Mouse (Mus musculus): ENCODE data around the gene Cpeb3. TPM values are rescaled to one million over a fixed set of nuclear protein-coding genes. Genes with fewer than 3 reads are reported as not detected.
"Not testable (repeated sequence)": the region's sequence is repeated elsewhere in the genome, so short reads cannot be mapped to it uniquely, and the experiment has no call there.

The Cpeb3 gene
- polyA plus RNA-seq, 1 experiment from 2014 or later: 1.4 TPM

- WGBS: 5% methylated on average over 63 of the region's 63 CpGs
- Histone ChIP-seq H3K4me3 (peak overlapping the region; percentile 40), H3K9ac (peak overlapping the region; percentile 40; the same call in 1 of the 2 replicates), H3K9me3 (no peaks in the 10 kb centered on the region), H3K36me3 (no peaks in the 10 kb centered on the region), H3K27ac (no peak overlapping the region), H3K4me2 (peak overlapping the region; percentile 64), H3K4me1 (peaks cover 12% of the 10 kb centered on the region), H3K27me3 (peaks cover 44% of the 10 kb centered on the region)
- no peak; the same call in 1 of the 2 replicates for ATAC-seq (ENCODE audit: insufficient number of reproducible peaks, insufficient read depth, low FRiP score, low TSS enrichment, low read depth)
These were observed 25.4 kb upstream of the Cpeb3 start for GRCm38 (mm10) chr19:37233561-37234539.

- H3K27me3 ChIP-seq: peaks cover 41% of the 10 kb centered on the region
- ATAC-seq (ENCODE audit: insufficient number of reproducible peaks, insufficient read depth, low FRiP score, low TSS enrichment, low read depth); H3K4me3 ChIP-seq; H3K36me3 ChIP-seq; H3K9me3 ChIP-seq; H3K9ac ChIP-seq; H3K4me2 ChIP-seq; H3K27ac ChIP-seq; H3K4me1 ChIP-seq: not testable (repeated sequence)
- 80% methylated on average over 9 of the region's 9 CpGs for WGBS
These were observed 24.2 kb upstream of the Cpeb3 start for GRCm38 (mm10) chr19:37232598-37232997.

GRCm38 (mm10) chr19:37225197-37225862 is 16.9 kb upstream of the Cpeb3 start:
- no peaks in the 10 kb centered on the region for H3K9me3 ChIP-seq
- no peak overlapping the region for H3K4me3 ChIP-seq
- 80% methylated on average over 6 of the region's 6 CpGs for WGBS
- ATAC-seq (ENCODE audit: insufficient number of reproducible peaks, insufficient read depth, low FRiP score, low TSS enrichment, low read depth): no peak
- H3K4me2 ChIP-seq: no peak overlapping the region
- H3K27me3 ChIP-seq: no peaks in the 10 kb centered on the region
- no peak overlapping the region for H3K9ac ChIP-seq
- peaks cover 32% of the 10 kb centered on the region for H3K36me3 ChIP-seq
- no peaks in the 10 kb centered on the region for H3K4me1 ChIP-seq
- H3K27ac ChIP-seq: no peak overlapping the region

GRCm38 (mm10) chr19:37214711-37215110 is 6.3 kb upstream of the Cpeb3 start:
- no peaks in the 10 kb centered on the region for H3K9me3 ChIP-seq
- no peak overlapping the region for H3K4me3 ChIP-seq
- 84% methylated on average over 2 of the region's 2 CpGs for WGBS
- no peak for ATAC-seq (ENCODE audit: insufficient number of reproducible peaks, insufficient read depth, low FRiP score, low TSS enrichment, low read depth)
- no peak overlapping the region for H3K9ac ChIP-seq
- peaks cover 1% of the 10 kb centered on the region for H3K4me1 ChIP-seq
- no peaks in the 10 kb centered on the region for H3K27me3 ChIP-seq
- H3K4me2 ChIP-seq: no peak overlapping the region
- H3K27ac ChIP-seq: no peak overlapping the region
- peaks cover 68% of the 10 kb centered on the region for H3K36me3 ChIP-seq

DNA sequence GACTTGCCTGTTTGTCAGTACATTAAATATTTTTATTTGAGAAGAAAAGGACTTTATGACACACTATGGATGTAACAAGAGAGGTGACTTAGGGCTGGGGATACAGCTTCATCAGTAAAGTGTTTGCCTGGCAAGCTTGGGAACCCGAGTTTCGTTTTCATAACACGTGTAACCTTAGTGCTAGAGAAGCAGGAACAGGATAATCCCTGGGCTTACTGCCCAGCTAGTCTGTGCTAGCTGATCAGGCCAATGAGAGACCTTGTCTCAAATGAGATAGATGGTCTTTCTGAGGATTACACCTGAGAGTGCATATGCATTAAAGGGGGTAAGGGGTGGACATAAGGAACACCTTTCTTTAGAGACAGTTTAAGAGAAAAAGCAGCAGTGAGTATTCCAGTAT is 3.0 kb upstream of the Cpeb3 start:
- Histone ChIP-seq H3K4me2 (no peak overlapping the region), H3K4me1 (peaks cover 18% of the 10 kb centered on the region), H3K27ac (no peak overlapping the region), H3K36me3 (peaks cover 43% of the 10 kb centered on the region), H3K9me3 (no peaks in the 10 kb centered on the region), H3K4me3 (no peak overlapping the region), H3K27me3 (no peaks in the 10 kb centered on the region), H3K9ac (no peak overlapping the region)
- no peak for ATAC-seq (ENCODE audit: insufficient number of reproducible peaks, insufficient read depth, low FRiP score, low TSS enrichment, low read depth)
- 87% methylated on average over 3 of the region's 3 CpGs for WGBS

DNA sequence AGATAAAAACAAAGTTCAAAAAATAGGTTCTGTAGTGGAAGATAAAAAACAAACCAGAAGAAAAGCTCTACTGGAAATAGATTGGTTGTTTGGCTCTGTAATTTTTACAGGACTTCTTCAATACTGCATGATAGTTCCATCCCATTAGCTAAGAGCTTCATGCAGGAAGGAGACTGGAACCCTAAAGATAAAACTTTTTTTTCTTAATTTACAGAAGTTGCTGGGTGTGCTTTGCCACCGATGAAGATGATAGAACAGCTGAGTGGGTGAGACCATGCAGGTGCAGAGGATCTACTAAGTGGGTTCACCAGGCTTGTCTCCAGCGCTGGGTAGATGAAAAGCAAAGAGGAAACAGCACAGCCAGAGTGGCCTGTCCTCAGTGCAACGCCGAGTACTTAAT is 2.1 kb upstream of the Cpeb3 start:
- H3K36me3 ChIP-seq: peaks cover 36% of the 10 kb centered on the region
- H3K27me3 ChIP-seq: no peaks in the 10 kb centered on the region
- H3K4me3 ChIP-seq: no peak overlapping the region
- no peaks in the 10 kb centered on the region for H3K9me3 ChIP-seq
- 96% methylated on average over 4 of the region's 4 CpGs for WGBS
- H3K9ac ChIP-seq: no peak overlapping the region
- no peak overlapping the region for H3K27ac ChIP-seq
- H3K4me2 ChIP-seq: no peak overlapping the region
- no peak for ATAC-seq (ENCODE audit: insufficient number of reproducible peaks, insufficient read depth, low FRiP score, low TSS enrichment, low read depth)
- H3K4me1 ChIP-seq: peaks cover 18% of the 10 kb centered on the region

- H3K4me1 ChIP-seq: peaks cover 18% of the 10 kb centered on the region
- H3K27ac ChIP-seq: no peak overlapping the region
- no peak for ATAC-seq (ENCODE audit: insufficient number of reproducible peaks, insufficient read depth, low FRiP score, low TSS enrichment, low read depth)
- H3K36me3 ChIP-seq: peaks cover 32% of the 10 kb centered on the region
- WGBS: 82% methylated on average over 8 of the region's 8 CpGs
- H3K9ac ChIP-seq: no peak overlapping the region
- H3K9me3 ChIP-seq: no peaks in the 10 kb centered on the region
- H3K4me3 ChIP-seq: 0 out of 2 replicates have a peak overlapping the region, but pooled peaks have one; percentile 100
- H3K27me3 ChIP-seq: no peaks in the 10 kb centered on the region
- peak overlapping the region; percentile 89 for H3K4me2 ChIP-seq
These were observed 1.2 kb upstream of the Cpeb3 start for GRCm38 (mm10) chr19:37209467-37210128.

- 82% methylated on average over 7 of the region's 7 CpGs for WGBS
- H3K9ac ChIP-seq: peak overlapping the region; percentile 99
- no peak for ATAC-seq (ENCODE audit: insufficient number of reproducible peaks, insufficient read depth, low FRiP score, low TSS enrichment, low read depth)
- H3K27me3 ChIP-seq: no peaks in the 10 kb centered on the region
- no peaks in the 10 kb centered on the region for H3K9me3 ChIP-seq
- H3K27ac ChIP-seq: no peak overlapping the region
- peak overlapping the region; percentile 89 for H3K4me2 ChIP-seq
- H3K36me3 ChIP-seq: peaks cover 32% of the 10 kb centered on the region
- H3K4me1 ChIP-seq: peaks cover 18% of the 10 kb centered on the region
- H3K4me3 ChIP-seq: peak overlapping the region; percentile 100
These were observed 585 bp upstream of the Cpeb3 start for GRCm38 (mm10) chr19:37208986-37209385.

DNA sequence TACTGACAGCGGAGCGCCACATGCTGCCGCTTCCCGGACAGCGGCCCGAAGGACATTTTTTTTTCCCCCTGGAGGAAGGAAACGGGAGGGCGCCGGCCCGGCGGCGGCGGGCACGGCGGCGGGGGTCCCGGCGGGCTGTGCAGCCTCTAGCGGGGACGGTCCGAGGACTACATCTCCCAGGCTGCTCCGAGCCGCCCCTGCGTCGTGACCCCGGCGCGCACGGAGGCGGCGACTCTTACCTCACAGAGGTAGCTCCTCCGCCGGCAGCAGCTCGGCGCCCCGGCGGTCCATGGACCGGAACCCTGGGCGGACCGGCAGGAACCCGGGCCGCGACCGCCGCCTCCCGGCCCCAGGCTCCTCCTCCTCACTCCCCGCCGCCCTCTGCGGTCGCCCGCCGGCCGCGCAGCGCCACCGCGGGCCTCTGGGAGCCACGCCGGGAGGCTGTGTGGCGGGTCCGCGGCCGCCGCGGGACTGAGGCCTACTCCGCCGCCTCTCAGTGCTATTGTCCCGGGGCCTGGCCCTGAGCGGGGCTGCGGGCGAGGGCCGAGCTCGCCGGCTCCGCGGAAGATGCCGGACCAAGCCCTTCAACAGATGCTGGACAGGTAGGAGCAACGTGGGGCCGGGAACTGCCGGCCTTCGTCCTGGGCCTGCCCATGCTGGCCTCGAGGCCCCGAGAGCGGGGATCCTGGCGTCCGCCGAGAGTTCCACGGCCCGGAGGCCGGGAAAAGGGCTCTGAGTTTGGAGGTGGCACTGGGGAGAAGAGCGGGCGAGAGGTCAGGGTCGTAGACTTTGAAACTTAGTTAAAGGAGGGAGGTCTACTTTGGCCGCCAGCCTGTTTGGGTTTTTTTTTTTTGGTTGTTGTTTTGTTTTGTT is 862 bp downstream of the Cpeb3 start, which contains the start of gene March5:
TSS of gene March5 (plus strand) at position 241 of the 873 bp plus-strand sequence.
- H3K9me3 ChIP-seq: no peaks in the 10 kb centered on the region
- peak; percentile 99 for ATAC-seq (ENCODE audit: insufficient number of reproducible peaks, insufficient read depth, low FRiP score, low TSS enrichment, low read depth)
- WGBS: under 1% methylated on average over 66 of the region's 94 CpGs
- peak within 1 kb of the TSS; percentile 100 for H3K4me3 ChIP-seq
- H3K4me1 ChIP-seq: peaks cover 18% of the 10 kb centered on the region
- H3K27me3 ChIP-seq: no peaks in the 10 kb centered on the region
- H3K36me3 ChIP-seq: peaks cover 25% of the 10 kb centered on the region
- H3K27ac ChIP-seq: peak within 1 kb of the TSS; percentile 87
- H3K4me2 ChIP-seq: peak within 1 kb of the TSS; percentile 89
- peak within 1 kb of the TSS; percentile 99 for H3K9ac ChIP-seq

- 0% methylated on average over 47 of the region's 47 CpGs for WGBS
- H3K9ac ChIP-seq: peak overlapping the region; percentile 99
- H3K4me3 ChIP-seq: peak overlapping the region; percentile 100
- peak overlapping the region; percentile 87; the same call in 1 of the 2 replicates for H3K27ac ChIP-seq
- peak overlapping the region; percentile 89 for H3K4me2 ChIP-seq
- ATAC-seq (ENCODE audit: insufficient number of reproducible peaks, insufficient read depth, low FRiP score, low TSS enrichment, low read depth): peak; percentile 56
- H3K27me3 ChIP-seq: no peaks in the 10 kb centered on the region
- H3K4me1 ChIP-seq: peaks cover 18% of the 10 kb centered on the region
- H3K36me3 ChIP-seq: peaks cover 17% of the 10 kb centered on the region
- no peaks in the 10 kb centered on the region for H3K9me3 ChIP-seq
These were observed 1.6 kb downstream of the Cpeb3 start for GRCm38 (mm10) chr19:37206641-37207302.
